Comparison of ENCODE assay signal across 8 mouse cellular contexts in genomic region chr4:153827914-153828313, GRCm38 (mm10).
DNase-seq lines count a peak whose midpoint lies in the region; ATAC-seq and TF ChIP-seq lines count a peak whose summit lies in the region.

No protein-coding gene starts in this region.

- no peak for ATAC-seq in midbrain, embryonic 14.5 days (ENCODE audit: low FRiP score, low TSS enrichment)
- no peak for ATAC-seq in megakaryocyte-erythroid progenitor cell, adult 5-6 weeks (replicated peaks; ENCODE audit: low FRiP score, low TSS enrichment, poor library complexity, severe bottlenecking)

- no peaks in the 10 kb centered on the region for H3K36me3 ChIP-seq in midbrain, embryonic 14.5 days (ENCODE audit: control insufficient read depth, insufficient read depth, low read length)

- no peaks in the 10 kb centered on the region for H3K9me3 ChIP-seq in midbrain, embryonic 14.5 days (ENCODE audit: control insufficient read depth, low read length)

- H3K9ac ChIP-seq in midbrain, embryonic 14.5 days (replicated peaks; ENCODE audit: low read length) = no peak overlapping the region

- TF ChIP-seq POLR2A in cortical plate, adult 2 months (IDR thresholded peaks at IDR 0.05; ENCODE audit: extremely low read depth, insufficient read depth, low read length) = no peak

- no peak overlapping the region for H3K27ac ChIP-seq in cortical plate, adult 2 months (ENCODE audit: insufficient read depth, low read length)
- no peak overlapping the region for H3K27ac ChIP-seq in midbrain, embryonic 14.5 days (replicated peaks; ENCODE audit: low read depth, low read length)

- H3K4me3 ChIP-seq in cortical plate, adult 2 months (ENCODE audit: insufficient read depth, low read length) = no peak overlapping the region
- no peak overlapping the region for H3K4me3 ChIP-seq in midbrain, embryonic 14.5 days (replicated peaks; ENCODE audit: low read depth, low read length)

- peak; percentile 61 for TF ChIP-seq CTCF in cortical plate, adult 2 months (IDR thresholded peaks at IDR 0.05; ENCODE audit: extremely low read depth, insufficient read depth, low read length)

- no peak overlapping the region for H3K4me2 ChIP-seq in midbrain, embryonic 14.5 days (ENCODE audit: low read length)

- DNase-seq in adrenal gland, postnatal 14 days = peak; percentile 27
- no peak for DNase-seq in adrenal gland, postnatal 4 days (ENCODE audit: low spot score in 2 of 2)
- peak; percentile 7 for DNase-seq in layer of hippocampus, adult 11-12 months (ENCODE audit: low spot score)
- DNase-seq in layer of hippocampus, adult 9-10 months (ENCODE audit: low spot score) = no peak
- peak; percentile 53 for DNase-seq in midbrain, embryonic 14.5 days
- no peak for DNase-seq in adrenal gland, adult 8-10 months

- no peaks in the 10 kb centered on the region for H3K4me1 ChIP-seq in cortical plate, adult 2 months (ENCODE audit: control insufficient read depth, insufficient read depth, low read length)
- H3K4me1 ChIP-seq in midbrain, embryonic 14.5 days (ENCODE audit: control insufficient read depth, insufficient read depth, low read length) = no peaks in the 10 kb centered on the region

- H3K27me3 ChIP-seq in midbrain, embryonic 14.5 days (ENCODE audit: control insufficient read depth, insufficient read depth, low read length) = no peaks in the 10 kb centered on the region

- WGBS in midbrain, embryonic 14.5 days = 31% methylated on average over 9 of the region's 9 CpGs

Comparison
In these comparisons a context has a peak if more than half of its experiments do, and no peak if none do; other contexts are left out.
1. DNase-seq: peak in adrenal gland, postnatal 14 days (single experiment), layer of hippocampus, adult 11-12 months (single experiment) and midbrain, embryonic 14.5 days (single experiment); none in adrenal gland, postnatal 4 days (0 of 2), layer of hippocampus, adult 9-10 months (single experiment) and adrenal gland, adult 8-10 months (single experiment).